Mouse (Mus musculus): Measurements from ENCODE around the gene Mcm3. TPM values are rescaled to one million over a fixed set of nuclear protein-coding genes. Genes with fewer than 3 reads are reported as not detected.

Mcm3 gene
- polyA plus RNA-seq (2012; rRNA removed) = 5.2 and 8.9 TPM in 2 replicates

- WGBS = under 1% methylated on average over 52 of the region's 52 CpGs
- no peak for TF ChIP-seq POLR2A (IDR thresholded peaks at IDR 0.05; ENCODE audit: low read depth, low read length)
- TF ChIP-seq CTCF (IDR thresholded peaks at IDR 0.05; ENCODE audit: extremely low read depth, insufficient read length, insufficient replicate concordance, low read depth, low read length) = no peak
- peak within 1 kb of the TSS; percentile 78 for H3K4me3 ChIP-seq (ENCODE audit: low read depth, low read length)
- no peaks in the 10 kb centered on the region for H3K27me3 ChIP-seq (ENCODE audit: control insufficient read depth, insufficient read depth, low read length)
- H3K27ac ChIP-seq (ENCODE audit: insufficient read depth, low read depth, low read length) = no peak within 1 kb of the TSS
- H3K4me1 ChIP-seq (ENCODE audit: control insufficient read depth, insufficient read depth, insufficient read length, low read length) = no peaks in the 10 kb centered on the region
- H3K36me3 ChIP-seq (ENCODE audit: control insufficient read depth, insufficient read depth, low read length) = peaks cover 9% of the 10 kb centered on the region
Observed at GRCm38 (mm10) chr1:20819771-20820605, at the start of gene Mcm3. Gene Mcm3 (minus strand): TSS chr1:20820312.

GRCm38 (mm10) chr1:20868036-20868435 is 47.9 kb upstream of the Mcm3 start:
- H3K4me3 ChIP-seq (ENCODE audit: low read depth, low read length) = no peak overlapping the region
- 54% methylated on average over 9 of the region's 9 CpGs for WGBS
- H3K27ac ChIP-seq (ENCODE audit: insufficient read depth, low read depth, low read length) = no peak overlapping the region

GRCm38 (mm10) chr1:20867241-20867902 is 47.3 kb upstream of the Mcm3 start:
- H3K27ac ChIP-seq (ENCODE audit: insufficient read depth, low read depth, low read length) = no peak overlapping the region
- no peak for TF ChIP-seq POLR2A (IDR thresholded peaks at IDR 0.05; ENCODE audit: low read depth, low read length)
- no peak for TF ChIP-seq CTCF (IDR thresholded peaks at IDR 0.05; ENCODE audit: extremely low read depth, insufficient read length, insufficient replicate concordance, low read depth, low read length)
- H3K4me1 ChIP-seq (ENCODE audit: control insufficient read depth, insufficient read depth, insufficient read length, low read length) = peaks cover 9% of the 10 kb centered on the region; the same call in 1 of the 2 replicates
- H3K36me3 ChIP-seq (ENCODE audit: control insufficient read depth, insufficient read depth, low read length) = no peaks in the 10 kb centered on the region
- WGBS = 72% methylated on average over 8 of the region's 8 CpGs
- no peaks in the 10 kb centered on the region for H3K27me3 ChIP-seq (ENCODE audit: control insufficient read depth, insufficient read depth, low read length)
- no peak overlapping the region for H3K4me3 ChIP-seq (ENCODE audit: low read depth, low read length)

More at GRCm38 (mm10) chr1:20868036-20868435, 47.9 kb upstream of the Mcm3 start:
- no peaks in the 10 kb centered on the region for H3K27me3 ChIP-seq (ENCODE audit: control insufficient read depth, insufficient read depth, low read length)
- H3K4me1 ChIP-seq (ENCODE audit: control insufficient read depth, insufficient read depth, insufficient read length, low read length) = peaks cover 6% of the 10 kb centered on the region; the same call in 1 of the 2 replicates
- no peaks in the 10 kb centered on the region for H3K36me3 ChIP-seq (ENCODE audit: control insufficient read depth, insufficient read depth, low read length)
- TF ChIP-seq POLR2A (IDR thresholded peaks at IDR 0.05; ENCODE audit: low read depth, low read length) = no peak
- no peak for TF ChIP-seq CTCF (IDR thresholded peaks at IDR 0.05; ENCODE audit: extremely low read depth, insufficient read length, insufficient replicate concordance, low read depth, low read length)

- Histone ChIP-seq H3K27ac (ENCODE audit: insufficient read depth, low read depth, low read length) (0 out of 2 replicates have a peak overlapping the region, but pooled peaks have one; percentile 38), H3K4me3 (ENCODE audit: low read depth, low read length) (no peak overlapping the region), H3K36me3 (ENCODE audit: control insufficient read depth, insufficient read depth, low read length) (no peaks in the 10 kb centered on the region), H3K4me1 (ENCODE audit: control insufficient read depth, insufficient read depth, insufficient read length, low read length) (peaks cover 7% of the 10 kb centered on the region; the same call in 1 of the 2 replicates), H3K27me3 (ENCODE audit: control insufficient read depth, insufficient read depth, low read length) (no peaks in the 10 kb centered on the region)
- TF ChIP-seq CTCF (IDR thresholded peaks at IDR 0.05; ENCODE audit: extremely low read depth, insufficient read length, insufficient replicate concordance, low read depth, low read length) = no peak
- TF ChIP-seq POLR2A (IDR thresholded peaks at IDR 0.05; ENCODE audit: low read depth, low read length) = no peak
- 15% methylated on average over 5 of the region's 5 CpGs for WGBS
Observed at GRCm38 (mm10) chr1:20863452-20864172, 43.5 kb upstream of the Mcm3 start.

- TF ChIP-seq POLR2A (IDR thresholded peaks at IDR 0.05; ENCODE audit: low read depth, low read length) (no peak), CTCF (IDR thresholded peaks at IDR 0.05; ENCODE audit: extremely low read depth, insufficient read length, insufficient replicate concordance, low read depth, low read length) (no peak)
- WGBS = 93% methylated on average over 3 of the region's 3 CpGs
- H3K27ac ChIP-seq (ENCODE audit: insufficient read depth, low read depth, low read length) = no peak overlapping the region
- H3K4me3 ChIP-seq (ENCODE audit: low read depth, low read length) = no peak overlapping the region
- H3K36me3 ChIP-seq (ENCODE audit: control insufficient read depth, insufficient read depth, low read length) = no peaks in the 10 kb centered on the region
- H3K27me3 ChIP-seq (ENCODE audit: control insufficient read depth, insufficient read depth, low read length) = no peaks in the 10 kb centered on the region
- peaks cover 10% of the 10 kb centered on the region; the same call in 1 of the 2 replicates for H3K4me1 ChIP-seq (ENCODE audit: control insufficient read depth, insufficient read depth, insufficient read length, low read length)
Observed at GRCm38 (mm10) chr1:20861865-20862264, 41.8 kb upstream of the Mcm3 start.

GRCm38 (mm10) chr1:20860775-20861174 is 40.7 kb upstream of the Mcm3 start:
- H3K4me3 ChIP-seq (ENCODE audit: low read depth, low read length) = no peak overlapping the region
- 72% methylated on average over 3 of the region's 3 CpGs for WGBS
- peaks cover 13% of the 10 kb centered on the region; the same call in 1 of the 2 replicates for H3K4me1 ChIP-seq (ENCODE audit: control insufficient read depth, insufficient read depth, insufficient read length, low read length)
- H3K27ac ChIP-seq (ENCODE audit: insufficient read depth, low read depth, low read length) = no peak overlapping the region
- H3K36me3 ChIP-seq (ENCODE audit: control insufficient read depth, insufficient read depth, low read length) = no peaks in the 10 kb centered on the region
- TF ChIP-seq POLR2A (IDR thresholded peaks at IDR 0.05; ENCODE audit: low read depth, low read length) = no peak
- TF ChIP-seq CTCF (IDR thresholded peaks at IDR 0.05; ENCODE audit: extremely low read depth, insufficient read length, insufficient replicate concordance, low read depth, low read length) = no peak
- no peaks in the 10 kb centered on the region for H3K27me3 ChIP-seq (ENCODE audit: control insufficient read depth, insufficient read depth, low read length)
